Mouse (Mus musculus): ENCODE measurements around the gene Slc17a1. TPM values are rescaled to one million over a fixed set of nuclear protein-coding genes. Genes with fewer than 3 reads are reported as not detected.
A peak's percentile ranks its signal among the peaks of the same experiment; 100 is the strongest.

The Slc17a1 gene
- polyA plus RNA-seq, 1 experiment from 2014 or later: 0.32 TPM

DNA sequence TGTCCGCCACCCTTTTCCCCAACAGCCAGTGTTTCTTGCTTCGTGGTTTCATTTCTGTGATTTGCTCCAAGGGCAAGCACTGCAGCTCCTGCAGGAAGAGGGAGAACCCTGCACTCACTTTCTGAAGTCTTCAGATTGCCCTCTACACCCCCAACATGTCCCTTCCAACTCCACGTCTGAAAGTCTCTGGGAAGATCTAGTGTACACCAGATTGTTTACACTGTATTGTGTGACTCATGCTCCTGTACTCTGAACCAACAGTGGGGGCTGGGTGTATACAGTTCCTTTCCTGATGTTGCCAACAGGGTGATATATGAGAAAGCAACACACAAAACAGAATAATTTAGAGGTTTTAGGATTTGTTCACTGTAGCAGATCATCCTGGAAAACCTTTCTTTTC lies 61.1 kb downstream of the Slc17a1 start:
- no peaks in the 10 kb centered on the region for H3K27me3 ChIP-seq
- H3K4me1 ChIP-seq (replicated peaks): no peaks in the 10 kb centered on the region; the same call in 1 of the 2 replicates
- H3K27ac ChIP-seq (replicated peaks): no peak overlapping the region
- no peak overlapping the region for H3K4me3 ChIP-seq (replicated peaks)
- H3K9ac ChIP-seq: no peak overlapping the region
- no peaks in the 10 kb centered on the region for H3K36me3 ChIP-seq (replicated peaks)
- H3K4me2 ChIP-seq: peak overlapping the region; percentile 9
- H3K9me3 ChIP-seq (replicated peaks): no peaks in the 10 kb centered on the region
- peak; percentile 72 for ATAC-seq (ENCODE audit: insufficient read depth)
- WGBS (ENCODE audit: insufficient replicate concordance): 25% methylated on average over 3 of the region's 3 CpGs

DNA sequence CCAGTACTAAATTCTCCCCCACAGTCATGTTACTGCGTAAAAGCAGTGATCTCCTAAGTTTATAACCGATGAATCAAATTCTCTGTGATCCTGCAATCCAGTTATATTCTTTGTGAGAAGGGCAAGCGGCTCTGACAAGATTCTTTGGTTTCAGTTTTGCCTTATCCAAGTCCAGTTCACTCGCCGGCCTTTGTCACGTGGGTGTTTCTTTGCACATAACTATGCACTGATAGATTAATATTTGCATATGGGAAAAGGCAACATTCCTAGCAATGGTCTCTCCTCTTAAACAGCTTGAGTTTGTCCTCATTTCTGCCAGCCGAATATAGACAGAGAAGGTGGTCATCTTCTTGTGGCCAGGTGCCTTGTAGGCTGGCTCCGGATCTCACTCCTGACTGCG lies 62.9 kb downstream of the Slc17a1 start:
- Histone ChIP-seq H3K4me2 (no peak overlapping the region), H3K27ac (replicated peaks) (no peak overlapping the region), H3K27me3 (no peaks in the 10 kb centered on the region), H3K4me3 (replicated peaks) (no peak overlapping the region), H3K4me1 (replicated peaks) (no peaks in the 10 kb centered on the region; the same call in 1 of the 2 replicates), H3K36me3 (replicated peaks) (no peaks in the 10 kb centered on the region), H3K9ac (no peak overlapping the region), H3K9me3 (replicated peaks) (no peaks in the 10 kb centered on the region)
- 72% methylated on average over 9 of the region's 9 CpGs for WGBS (ENCODE audit: insufficient replicate concordance)
- no peak for ATAC-seq (ENCODE audit: insufficient read depth)

GRCm38 (mm10) chr13:23930904-23931303 lies 63.4 kb downstream of the Slc17a1 start:
- Histone ChIP-seq H3K4me3 (replicated peaks) (no peak overlapping the region), H3K36me3 (replicated peaks) (no peaks in the 10 kb centered on the region), H3K9me3 (replicated peaks) (no peaks in the 10 kb centered on the region), H3K4me2 (no peak overlapping the region), H3K27ac (replicated peaks) (no peak overlapping the region), H3K9ac (no peak overlapping the region), H3K27me3 (no peaks in the 10 kb centered on the region), H3K4me1 (replicated peaks) (no peaks in the 10 kb centered on the region; the same call in 1 of the 2 replicates)
- ATAC-seq (ENCODE audit: insufficient read depth): no peak
- WGBS (ENCODE audit: insufficient replicate concordance): 66% methylated on average over 11 of the region's 11 CpGs

DNA sequence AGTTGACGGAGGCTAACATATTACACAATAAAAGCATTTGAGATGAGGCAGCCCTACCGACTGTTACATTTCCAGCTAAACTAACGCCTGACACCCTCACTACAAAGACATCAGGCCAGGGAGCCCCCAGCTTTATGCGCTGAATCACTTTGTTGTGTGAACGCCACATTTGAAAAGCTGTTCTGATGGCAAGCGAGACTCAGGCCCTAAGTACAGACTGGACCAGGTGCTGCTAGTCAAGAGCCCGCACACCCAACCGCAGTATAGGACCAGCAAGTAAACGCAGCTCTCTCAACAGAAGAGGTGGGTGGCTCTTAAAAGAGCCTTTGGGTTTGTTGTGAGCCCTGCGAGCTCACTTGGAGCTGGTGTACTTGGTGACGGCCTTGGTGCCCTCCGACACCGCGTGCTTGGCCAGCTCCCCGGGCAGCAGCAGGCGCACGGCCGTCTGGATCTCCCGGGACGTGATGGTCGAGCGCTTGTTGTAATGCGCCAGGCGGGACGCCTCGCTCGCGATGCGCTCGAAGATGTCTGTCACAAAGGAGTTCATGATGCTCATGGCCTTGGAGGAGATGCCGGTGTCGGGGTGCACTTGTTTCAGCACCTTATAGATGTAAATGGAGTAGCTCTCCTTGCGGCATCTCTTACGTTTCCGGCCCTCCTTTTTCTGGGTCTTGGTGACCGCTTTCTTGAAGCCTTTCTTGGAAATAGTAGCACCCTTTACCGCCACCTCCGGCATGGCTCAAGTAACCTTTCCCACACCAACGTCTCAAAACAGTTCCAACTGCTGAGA lies 66.1 kb downstream of the Slc17a1 start, which contains the start of gene Hist1h2ba:
TSS of gene Hist1h2ba (minus strand) at position 736 of the 790 bp plus-strand sequence.
- Histone ChIP-seq H3K4me3 (replicated peaks) (no peak within 1 kb of the TSS), H3K27me3 (no peaks in the 10 kb centered on the region), H3K36me3 (replicated peaks) (no peaks in the 10 kb centered on the region), H3K27ac (replicated peaks) (no peak within 1 kb of the TSS), H3K9me3 (replicated peaks) (no peaks in the 10 kb centered on the region), H3K4me2 (no peak within 1 kb of the TSS), H3K9ac (no peak within 1 kb of the TSS), H3K4me1 (replicated peaks) (no peaks in the 10 kb centered on the region)
- ATAC-seq (ENCODE audit: insufficient read depth): no peak
- 84% methylated on average over 39 of the region's 39 CpGs for WGBS (ENCODE audit: insufficient replicate concordance)

GRCm38 (mm10) chr13:23934211-23934520 lies 66.6 kb downstream of the Slc17a1 start, which contains the start of gene Hist1h2aa:
Gene Hist1h2aa (plus strand): TSS chr13:23934462.
- Histone ChIP-seq H3K4me1 (replicated peaks) (no peaks in the 10 kb centered on the region), H3K36me3 (replicated peaks) (no peaks in the 10 kb centered on the region), H3K4me3 (replicated peaks) (no peak within 1 kb of the TSS), H3K9ac (no peak within 1 kb of the TSS), H3K4me2 (no peak within 1 kb of the TSS), H3K27me3 (no peaks in the 10 kb centered on the region), H3K27ac (replicated peaks) (no peak within 1 kb of the TSS), H3K9me3 (replicated peaks) (no peaks in the 10 kb centered on the region)
- ATAC-seq (ENCODE audit: insufficient read depth): no peak
- WGBS (ENCODE audit: insufficient replicate concordance): 79% methylated on average over 10 of the region's 10 CpGs

DNA sequence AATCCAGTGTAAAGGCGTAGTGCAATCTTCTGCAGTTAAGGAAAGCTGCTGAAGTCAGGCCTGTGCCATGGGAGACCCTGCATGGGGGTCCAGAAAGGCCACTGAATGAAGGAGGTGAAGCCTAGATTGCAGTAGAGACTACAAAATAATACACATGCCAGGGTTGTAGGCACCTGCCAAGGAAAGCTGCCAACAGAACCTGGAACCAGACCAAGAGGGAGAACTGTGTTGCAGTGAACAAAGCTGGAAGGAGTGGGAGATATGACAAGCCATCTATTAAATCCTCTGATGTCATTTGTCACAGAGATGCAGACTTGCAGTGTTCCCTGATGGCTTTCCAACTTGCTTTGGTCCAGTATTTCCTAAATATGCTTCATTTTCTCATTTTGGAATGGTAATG lies 71.1 kb downstream of the Slc17a1 start:
- Histone ChIP-seq H3K9ac (no peak overlapping the region), H3K9me3 (replicated peaks) (no peaks in the 10 kb centered on the region), H3K27ac (replicated peaks) (no peak overlapping the region), H3K4me2 (no peak overlapping the region), H3K4me3 (replicated peaks) (no peak overlapping the region), H3K27me3 (no peaks in the 10 kb centered on the region), H3K4me1 (replicated peaks) (no peaks in the 10 kb centered on the region), H3K36me3 (replicated peaks) (no peaks in the 10 kb centered on the region)
- ATAC-seq (ENCODE audit: insufficient read depth): no peak
- WGBS (ENCODE audit: insufficient replicate concordance): 61% methylated on average over 1 of the region's 1 CpGs

- WGBS (ENCODE audit: insufficient replicate concordance): 63% methylated on average over 6 of the region's 6 CpGs
- H3K4me3 ChIP-seq (replicated peaks): no peak overlapping the region
Observed at GRCm38 (mm10) chr13:23940291-23940690, 72.7 kb downstream of the Slc17a1 start.

DNA sequence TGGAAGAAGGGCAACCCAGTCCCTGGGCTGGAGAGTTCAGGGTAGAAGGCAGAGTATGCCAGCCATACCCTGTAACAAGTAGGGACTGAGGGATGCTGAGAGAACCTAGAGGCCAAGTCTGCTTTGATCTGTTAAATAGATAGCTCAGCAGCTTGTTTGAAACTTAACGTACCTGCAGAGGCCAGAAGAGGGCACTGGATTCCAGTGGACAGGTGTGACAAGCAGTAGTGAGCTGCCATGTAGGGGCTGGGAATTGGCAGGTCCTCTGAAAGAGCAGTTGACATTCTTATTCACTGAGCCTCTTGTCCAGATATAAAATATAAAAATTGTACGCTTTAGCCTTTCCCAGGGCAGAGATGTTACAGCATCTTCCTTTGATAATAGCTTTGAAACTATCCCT lies 75.3 kb downstream of the Slc17a1 start:
- ATAC-seq (ENCODE audit: insufficient read depth): no peak

More at GRCm38 (mm10) chr13:23940291-23940690, 72.7 kb downstream of the Slc17a1 start:
- no peak for ATAC-seq (ENCODE audit: insufficient read depth)
- Histone ChIP-seq H3K4me1 (replicated peaks) (no peaks in the 10 kb centered on the region), H3K27me3 (no peaks in the 10 kb centered on the region), H3K27ac (replicated peaks) (no peak overlapping the region), H3K9me3 (replicated peaks) (no peaks in the 10 kb centered on the region), H3K36me3 (replicated peaks) (no peaks in the 10 kb centered on the region), H3K9ac (no peak overlapping the region), H3K4me2 (no peak overlapping the region)

More for the DNA sequence above, 75.3 kb downstream of the Slc17a1 start:
- Histone ChIP-seq H3K4me1 (replicated peaks) (no peaks in the 10 kb centered on the region), H3K36me3 (replicated peaks) (no peaks in the 10 kb centered on the region), H3K9me3 (replicated peaks) (no peaks in the 10 kb centered on the region), H3K27ac (replicated peaks) (no peak overlapping the region), H3K9ac (no peak overlapping the region), H3K4me2 (no peak overlapping the region), H3K4me3 (replicated peaks) (no peak overlapping the region), H3K27me3 (no peaks in the 10 kb centered on the region)
- WGBS (ENCODE audit: insufficient replicate concordance): 44% methylated on average over 2 of the region's 2 CpGs

Small RNA genes within 50 kb of the gene (microRNA-seq; reads per million reads assigned to microRNA genes)
- not detected for gene Gm44344

Other genes with a start within 250 kb of the Slc17a1 start
- 1.8 and 1.9 TPM in 2 replicates for gene Hist1h2be, start 246.6 kb upstream of the Slc17a1 start, polyA plus RNA-seq (2015; fragmentation: Nextera tagmentation; extraction: Ambion mirVana)
- 24.7 and 26.6 TPM in 2 replicates for gene Hist1h1e, start 245.2 kb upstream of the Slc17a1 start, polyA plus RNA-seq (2015; fragmentation: Nextera tagmentation; extraction: Ambion mirVana)
- 1.2 and 1.4 TPM in 2 replicates for gene Hist1h2ac, start 183.8 kb upstream of the Slc17a1 start, polyA plus RNA-seq (2015; fragmentation: Nextera tagmentation; extraction: Ambion mirVana)
- 136 and 151 TPM in 2 replicates for gene Hist1h2bc, start 183.6 kb upstream of the Slc17a1 start, polyA plus RNA-seq (2015; fragmentation: Nextera tagmentation; extraction: Ambion mirVana)
- 0.17 TPM in 1 of 2 replicates, not detected in the other for gene Hist1h1t, start 171.9 kb upstream of the Slc17a1 start, polyA plus RNA-seq (2015; fragmentation: Nextera tagmentation; extraction: Ambion mirVana)
- 7.3 and 8.8 TPM in 2 replicates for gene Hist1h4c, start 169.3 kb upstream of the Slc17a1 start, polyA plus RNA-seq (2015; fragmentation: Nextera tagmentation; extraction: Ambion mirVana)
- 13.6 and 16.4 TPM in 2 replicates for gene Hfe, start 156.9 kb upstream of the Slc17a1 start, polyA plus RNA-seq (2015; fragmentation: Nextera tagmentation; extraction: Ambion mirVana)
- 81.0 and 85.5 TPM in 2 replicates for gene Hist1h1c, start 128.9 kb upstream of the Slc17a1 start, polyA plus RNA-seq (2015; fragmentation: Nextera tagmentation; extraction: Ambion mirVana)
- gene Hist1h3c, start 122.1 kb upstream of the Slc17a1 start, polyA plus RNA-seq (2015; fragmentation: Nextera tagmentation; extraction: Ambion mirVana): 6.4 and 7.3 TPM in 2 replicates
- gene Hist1h2bb, start 121.0 kb upstream of the Slc17a1 start, polyA plus RNA-seq (2015; fragmentation: Nextera tagmentation; extraction: Ambion mirVana): 5.6 and 5.7 TPM in 2 replicates
- gene Hist1h2ab, start 116.6 kb upstream of the Slc17a1 start, polyA plus RNA-seq (2015; fragmentation: Nextera tagmentation; extraction: Ambion mirVana): 60.0 and 64.5 TPM in 2 replicates
- 13.6 and 15.4 TPM in 2 replicates for gene Hist1h3b, start 115.5 kb upstream of the Slc17a1 start, polyA plus RNA-seq (2015; fragmentation: Nextera tagmentation; extraction: Ambion mirVana)
- 2.7 and 4.1 TPM in 2 replicates for gene Hist1h4b, start 110.7 kb upstream of the Slc17a1 start, polyA plus RNA-seq (2015; fragmentation: Nextera tagmentation; extraction: Ambion mirVana)
- gene Hist1h4a, start 106.5 kb upstream of the Slc17a1 start, polyA plus RNA-seq (2015; fragmentation: Nextera tagmentation; extraction: Ambion mirVana): 0.40 TPM in 1 of 2 replicates, not detected in the other
- gene Hist1h3a, start 105.4 kb upstream of the Slc17a1 start, polyA plus RNA-seq (2015; fragmentation: Nextera tagmentation; extraction: Ambion mirVana): 6.4 and 7.6 TPM in 2 replicates
- 3.5 and 4.3 TPM in 2 replicates for gene Hist1h1a, start 104.1 kb upstream of the Slc17a1 start, polyA plus RNA-seq (2015; fragmentation: Nextera tagmentation; extraction: Ambion mirVana)
- not detected in 2 replicates for gene Trim38, start 97.8 kb upstream of the Slc17a1 start, polyA plus RNA-seq (2015; fragmentation: Nextera tagmentation; extraction: Ambion mirVana)
- gene Slc17a2, start 60.8 kb upstream of the Slc17a1 start, polyA plus RNA-seq (2015; fragmentation: Nextera tagmentation; extraction: Ambion mirVana): 1.5 and 1.8 TPM in 2 replicates
- gene Slc17a3, start 28.3 kb upstream of the Slc17a1 start, polyA plus RNA-seq (2015; fragmentation: Nextera tagmentation; extraction: Ambion mirVana): 6.5 and 7.5 TPM in 2 replicates
- gene Slc17a4, start 47.3 kb downstream of the Slc17a1 start, polyA plus RNA-seq (2015; fragmentation: Nextera tagmentation; extraction: Ambion mirVana): 0.09 and 0.24 TPM in 2 replicates
- gene Hist1h2ba, start 66.4 kb downstream of the Slc17a1 start, polyA plus RNA-seq (2015; fragmentation: Nextera tagmentation; extraction: Ambion mirVana): not detected in 2 replicates
- not detected in 2 replicates for gene Hist1h2aa, start 66.7 kb downstream of the Slc17a1 start, polyA plus RNA-seq (2015; fragmentation: Nextera tagmentation; extraction: Ambion mirVana)
- gene Scgn, start 123.5 kb downstream of the Slc17a1 start, polyA plus RNA-seq (2015; fragmentation: Nextera tagmentation; extraction: Ambion mirVana): not detected in 2 replicates